Mouse (Mus musculus): Measurements from ENCODE around the gene Fbf1.
"Not testable (repeated sequence)": the region's sequence is repeated elsewhere in the genome, so short reads cannot be mapped to it uniquely, and the experiment has no call there.

DNA sequence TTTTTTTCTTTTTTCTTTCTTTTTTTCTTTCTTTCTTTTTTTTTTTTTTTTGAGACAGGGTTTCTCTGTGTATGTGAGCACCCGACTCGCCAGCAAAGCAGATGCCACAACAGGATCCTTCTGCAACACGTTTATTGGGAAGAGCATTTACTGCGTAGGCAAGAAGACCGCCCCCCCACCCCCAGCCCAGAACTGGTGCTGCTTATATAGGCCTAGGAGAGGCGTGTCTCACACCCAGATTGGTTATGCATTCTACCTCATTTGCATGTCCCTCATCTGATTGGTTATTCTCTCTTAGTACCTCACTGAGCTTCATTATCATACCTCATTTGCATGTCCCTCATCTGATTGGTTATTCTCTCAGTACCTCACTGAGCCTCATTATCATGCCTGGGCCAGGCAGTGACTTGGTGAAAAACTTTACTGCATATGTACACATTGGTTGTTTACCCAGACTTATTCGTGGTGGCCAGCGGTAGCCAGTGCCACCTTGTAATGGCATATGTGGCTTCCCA lies 46.2 kb downstream of the Fbf1 start:
- TF ChIP-seq CTCF (IDR thresholded peaks at IDR 0.05; ENCODE audit: low read depth, low read length); POLR2A (IDR thresholded peaks at IDR 0.05; ENCODE audit: borderline replicate concordance, low read depth, low read length): not testable (repeated sequence)

Measured in bone marrow macrophage, adult 2 months (primary cell).